Mouse (Mus musculus): ENCODE results near the gene Trim27.

The Trim27 gene

DNA sequence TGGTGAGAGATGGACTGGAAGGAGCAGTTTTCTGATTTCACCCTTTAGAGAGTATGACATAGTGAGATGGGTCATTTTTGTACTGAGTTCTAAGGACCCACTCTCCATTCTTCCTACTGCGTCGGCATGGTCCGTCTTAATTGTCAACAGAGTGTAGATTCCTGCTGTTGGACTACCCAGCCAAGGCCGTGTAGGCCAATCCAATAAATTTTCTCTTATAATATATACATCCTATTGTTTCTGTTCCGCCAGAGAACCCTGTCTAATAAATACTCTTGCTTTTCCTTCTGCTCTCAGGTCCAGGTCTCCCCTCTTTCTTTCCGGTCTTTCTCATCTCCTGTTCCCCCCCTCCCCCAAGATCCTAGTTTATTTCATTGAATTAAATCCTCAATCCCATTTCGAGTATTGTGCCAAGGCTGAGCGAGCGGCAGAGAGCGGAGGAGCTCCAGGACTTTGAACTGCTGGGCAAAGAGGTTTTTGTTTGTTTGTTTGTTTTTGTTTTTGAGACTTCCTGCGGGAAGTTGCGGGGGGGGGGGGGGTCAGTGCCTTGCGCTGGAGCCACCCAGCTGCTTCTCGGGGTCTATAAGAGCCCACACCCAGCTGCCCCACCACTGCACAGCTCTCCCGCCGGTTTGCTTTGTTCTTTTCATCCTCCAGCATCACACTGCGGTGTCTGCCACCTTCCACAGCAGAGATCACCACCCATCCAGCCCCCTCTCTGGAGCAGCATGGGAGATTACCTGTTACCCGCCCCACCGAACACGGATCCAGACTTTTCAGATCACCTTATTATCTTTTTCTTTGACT, 42.6 kb downstream of the Trim27 start:
- no peak for DNase-seq (ENCODE audit: low read depth)

DNA sequence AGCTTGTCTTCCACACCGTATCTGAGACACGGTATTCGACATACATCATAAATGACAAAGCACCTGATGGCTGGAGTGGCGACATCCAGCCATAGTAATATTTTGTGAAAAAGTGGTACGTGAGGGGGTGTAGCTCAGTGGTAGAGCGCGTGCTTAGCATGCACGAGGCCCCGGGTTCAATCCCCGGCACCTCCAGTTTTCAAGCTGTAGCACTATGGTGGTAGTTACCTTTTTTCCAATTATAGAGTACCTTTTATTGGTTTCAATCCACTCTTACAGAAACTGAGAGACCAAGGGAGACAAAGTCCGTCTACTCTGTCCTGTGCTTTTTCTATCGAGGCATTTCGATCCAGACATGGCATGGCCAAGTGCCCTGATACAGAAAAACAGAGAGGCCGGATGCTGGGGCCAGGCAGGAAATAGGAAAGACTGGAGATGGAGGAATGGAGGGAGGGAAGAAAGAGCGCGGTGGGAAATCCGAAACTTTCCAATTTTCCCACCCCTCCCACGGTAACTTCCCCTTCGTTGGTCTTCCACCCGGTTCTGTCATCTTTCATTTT, 43.3 kb downstream of the Trim27 start:
- DNase-seq (ENCODE audit: low read depth), result peak; percentile 49

DNA sequence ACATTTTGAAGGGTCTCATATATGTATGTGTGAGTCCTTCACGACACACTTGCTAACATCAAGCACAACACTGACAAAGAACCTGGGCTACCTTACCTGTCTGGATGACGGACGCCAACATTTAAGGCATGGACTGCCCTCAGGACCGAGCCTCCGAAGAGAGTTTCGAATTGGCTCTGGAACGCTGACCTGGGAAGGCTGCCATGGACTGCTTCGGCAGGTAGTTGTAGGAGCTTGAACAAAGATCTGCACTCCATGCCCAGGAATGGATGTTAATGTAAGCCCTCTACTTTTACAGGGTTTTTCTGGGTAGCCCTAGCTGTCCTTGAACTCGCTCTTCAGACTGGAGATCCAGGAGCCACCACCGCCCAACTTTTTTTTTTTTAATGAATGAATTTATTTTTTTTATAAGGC, 44.0 kb downstream of the Trim27 start:
- no peak for DNase-seq (ENCODE audit: low read depth)

DNA sequence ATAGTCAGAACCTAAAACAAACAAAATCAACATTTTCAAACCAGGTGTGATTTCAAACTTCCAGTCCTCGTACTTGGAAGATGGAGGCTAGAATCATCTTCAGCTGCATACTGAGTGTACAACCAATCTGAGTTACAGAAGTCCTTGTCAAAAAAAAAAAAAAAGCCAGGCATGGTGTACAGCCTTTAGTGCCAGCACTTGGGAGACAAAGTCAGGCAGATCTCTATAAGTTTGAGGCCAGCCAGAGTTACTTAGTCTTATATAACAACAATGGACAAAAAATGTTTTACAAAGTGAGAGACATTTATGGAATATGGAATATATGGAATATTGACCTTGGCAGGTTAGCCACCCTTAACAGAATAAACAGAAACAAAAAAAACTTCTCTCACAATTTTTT, 45.1 kb downstream of the Trim27 start:
- no peak for DNase-seq (ENCODE audit: low read depth)

DNA sequence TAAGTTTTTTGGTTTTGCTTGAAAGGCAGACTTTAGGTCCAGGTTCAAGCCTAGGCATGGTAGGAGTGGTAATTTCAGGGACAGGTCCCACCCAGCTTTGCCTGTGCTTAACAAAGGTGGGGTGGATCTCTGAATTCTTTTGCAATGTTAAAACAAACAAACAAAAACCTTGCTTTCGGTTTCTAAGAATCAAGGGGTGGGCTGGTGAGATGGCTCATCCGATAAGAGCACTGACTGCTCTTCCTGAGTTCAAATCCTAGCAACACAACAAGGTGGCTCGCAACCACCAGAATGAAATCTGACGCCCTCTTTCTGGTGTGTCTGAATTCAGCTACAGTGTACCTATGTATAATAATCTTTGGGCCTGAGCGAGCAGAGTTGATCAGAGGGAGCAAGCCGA, 46.0 kb downstream of the Trim27 start:
- no peak for DNase-seq (ENCODE audit: low read depth)

DNA sequence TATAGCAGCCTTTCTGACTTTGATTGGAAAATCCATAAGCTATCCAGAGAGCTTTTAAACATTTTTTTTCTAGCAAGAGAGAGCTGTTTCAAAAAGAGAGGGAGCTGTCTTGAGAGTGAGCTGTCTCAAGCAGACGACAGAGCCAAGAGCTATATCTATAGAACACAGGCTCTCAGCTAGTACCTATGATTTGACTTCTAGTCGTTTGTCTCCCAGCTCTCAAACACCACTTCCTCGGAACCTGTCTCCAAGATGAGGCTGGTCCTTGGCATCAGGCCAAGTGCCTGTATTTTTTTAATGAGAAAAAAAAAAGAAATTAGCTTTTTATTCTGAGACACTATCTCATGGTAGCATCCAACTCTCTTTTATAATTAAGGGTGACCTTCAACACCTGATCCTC, 46.8 kb downstream of the Trim27 start:
- no peak for DNase-seq (ENCODE audit: low read depth)

DNA sequence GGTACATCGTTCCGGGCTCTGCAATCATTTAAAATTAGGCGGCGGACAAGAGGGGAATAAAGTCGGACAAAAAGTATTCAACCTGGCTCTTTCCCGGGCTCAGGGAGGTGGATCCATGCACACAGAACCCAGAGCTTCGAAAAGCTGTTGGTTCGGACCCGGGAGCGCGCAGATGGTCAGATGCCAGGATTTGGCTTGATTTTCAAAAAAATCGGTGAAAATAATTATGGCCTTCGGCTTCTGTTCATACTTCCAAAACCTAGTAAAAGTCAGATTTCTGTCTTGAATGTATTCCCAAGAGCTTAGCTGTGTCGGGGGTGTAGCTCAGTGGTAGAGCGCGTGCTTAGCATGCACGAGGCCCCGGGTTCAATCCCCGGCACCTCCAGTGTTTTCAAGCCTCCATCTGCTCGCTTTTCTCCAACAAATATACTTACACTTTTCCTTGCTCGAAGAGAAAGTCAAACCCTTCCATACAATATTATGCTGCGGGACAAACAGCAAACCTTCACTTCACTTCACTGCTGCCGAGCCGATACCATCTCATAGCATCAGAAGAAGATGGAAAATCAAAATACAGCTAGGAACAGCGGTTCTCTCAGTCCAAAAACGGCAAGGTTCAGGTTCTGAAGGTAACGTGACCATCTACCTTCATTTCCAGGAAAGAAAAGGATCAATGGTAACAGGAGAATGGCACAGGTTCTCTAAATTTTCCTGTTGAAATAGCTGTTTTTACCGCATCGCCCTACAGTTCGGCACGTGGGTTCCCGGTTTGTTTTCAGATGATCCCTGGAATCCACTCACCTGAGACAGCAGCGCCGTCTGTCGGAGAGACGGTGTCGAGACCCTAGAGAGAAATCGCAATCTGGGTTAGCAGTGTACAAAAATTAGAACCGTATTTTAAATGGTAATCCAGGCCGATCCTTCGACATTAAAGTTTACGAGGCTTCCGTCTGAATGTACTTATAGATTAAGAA, 54.8 kb downstream of the Trim27 start:
- peak; percentile 74 for DNase-seq (ENCODE audit: low read depth)

DNA sequence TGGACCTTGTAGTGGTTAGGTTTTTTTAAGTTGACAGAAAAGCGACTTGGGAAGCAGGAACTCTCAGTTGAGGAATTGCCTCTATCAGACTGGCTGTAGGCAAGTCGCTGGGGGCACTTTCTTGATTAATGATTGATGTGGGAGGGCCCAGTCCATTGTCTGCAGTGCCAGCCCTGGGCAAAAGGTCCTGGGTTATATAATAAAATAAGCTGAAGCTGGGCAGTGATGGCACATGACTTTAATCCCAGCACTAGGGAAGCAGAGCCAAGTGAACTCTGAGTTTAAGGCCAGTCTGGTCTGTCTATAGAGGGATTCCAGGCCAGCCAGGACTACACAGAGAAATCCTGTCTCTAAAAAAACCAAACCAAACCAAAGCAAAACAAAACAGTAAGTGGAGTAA, 57.5 kb downstream of the Trim27 start:
- no peak for DNase-seq (ENCODE audit: low read depth)

DNA sequence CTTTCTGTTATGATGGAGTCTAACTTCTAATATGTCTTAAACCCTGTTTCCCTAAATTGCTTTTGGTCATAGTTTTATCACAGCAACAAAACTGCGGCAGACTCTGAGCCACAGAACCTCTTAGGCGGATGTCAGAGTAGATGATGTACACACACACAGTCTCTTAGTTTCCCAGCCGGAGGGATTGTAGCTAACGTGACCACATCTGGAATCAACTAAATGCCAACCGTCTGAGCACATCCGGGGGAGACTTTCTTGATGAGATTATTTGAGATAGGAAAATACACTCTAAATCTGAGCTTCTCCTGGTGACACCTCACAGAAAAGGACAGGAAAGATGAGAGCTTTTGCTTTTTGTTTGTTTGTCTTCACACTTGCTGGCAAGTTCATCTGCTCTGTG, 57.9 kb downstream of the Trim27 start:
- DNase-seq (ENCODE audit: low read depth), result no peak

DNA sequence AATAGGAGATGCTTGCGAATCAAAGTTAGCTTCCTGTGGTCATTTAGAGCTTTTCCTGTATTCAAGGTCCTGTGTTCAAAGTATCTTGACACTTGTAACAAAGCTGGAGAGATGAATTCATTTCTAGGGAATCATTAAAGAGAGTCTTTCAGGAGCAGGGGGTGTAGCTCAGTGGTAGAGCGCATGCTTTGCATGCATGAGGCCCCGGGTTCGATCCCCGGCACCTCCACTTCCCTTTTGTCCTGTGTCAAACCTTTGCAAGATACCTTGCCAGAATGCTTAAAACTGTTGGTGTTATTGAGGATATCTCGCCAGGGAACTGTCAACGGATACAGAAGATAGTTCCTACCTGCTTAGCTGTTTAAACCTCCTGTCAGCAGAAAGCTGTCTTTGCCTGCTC, 61.5 kb downstream of the Trim27 start:
- no peak for DNase-seq (ENCODE audit: low read depth)

DNA sequence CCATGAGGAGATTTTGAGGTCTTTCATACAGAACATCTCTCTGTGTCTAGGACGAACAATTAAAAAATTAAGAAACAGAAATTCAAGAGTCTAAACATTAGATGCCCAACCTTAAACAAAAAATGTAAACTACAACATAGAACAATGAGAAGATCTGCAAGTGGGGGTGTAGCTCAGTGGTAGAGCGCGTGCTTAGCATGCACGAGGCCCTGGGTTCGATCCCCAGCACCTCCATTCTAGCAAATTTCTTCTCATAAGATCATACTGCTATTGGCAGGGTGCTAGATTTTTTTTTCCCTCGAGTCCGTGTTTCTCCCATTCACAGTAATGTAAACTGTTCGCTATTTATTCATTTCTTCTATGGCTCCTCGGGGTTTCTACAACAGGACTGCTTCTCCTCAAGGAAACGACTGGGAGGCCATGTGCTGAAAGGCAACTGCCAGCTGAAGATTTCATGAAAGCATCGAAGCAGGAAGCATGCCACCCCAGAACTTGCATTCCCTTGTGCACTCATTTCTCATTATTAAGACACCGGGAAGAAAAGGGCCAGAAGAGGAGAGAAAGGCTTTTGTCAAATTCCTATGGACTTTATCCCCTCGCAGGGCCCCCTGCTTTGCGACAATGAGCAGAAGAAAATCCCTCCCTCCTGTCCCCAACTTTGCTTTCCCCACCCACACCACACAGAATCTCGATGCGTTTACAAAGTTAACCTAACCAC, 63.3 kb downstream of the Trim27 start:
- DNase-seq (ENCODE audit: low read depth), result no peak

DNA sequence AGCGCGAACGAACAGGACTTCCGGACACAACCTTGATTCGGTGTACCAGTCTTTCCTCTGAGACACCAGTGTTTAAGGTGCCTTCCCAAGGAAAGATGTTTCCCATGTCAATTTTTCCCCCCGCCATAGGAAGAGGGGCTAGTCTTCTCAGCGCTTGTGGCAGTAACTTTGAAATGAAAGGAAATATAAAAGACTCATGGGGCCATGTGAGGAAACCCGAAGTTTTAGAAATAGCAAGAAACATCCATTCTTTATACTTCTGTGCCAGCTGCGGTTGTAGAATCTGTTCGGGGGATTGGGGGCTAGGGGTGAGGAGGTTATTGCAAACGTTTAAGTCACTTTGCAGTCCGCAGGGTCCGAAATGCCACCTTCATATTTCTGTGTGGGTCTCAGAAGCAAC, 64.0 kb downstream of the Trim27 start:
- DNase-seq (ENCODE audit: low read depth), result no peak

DNA sequence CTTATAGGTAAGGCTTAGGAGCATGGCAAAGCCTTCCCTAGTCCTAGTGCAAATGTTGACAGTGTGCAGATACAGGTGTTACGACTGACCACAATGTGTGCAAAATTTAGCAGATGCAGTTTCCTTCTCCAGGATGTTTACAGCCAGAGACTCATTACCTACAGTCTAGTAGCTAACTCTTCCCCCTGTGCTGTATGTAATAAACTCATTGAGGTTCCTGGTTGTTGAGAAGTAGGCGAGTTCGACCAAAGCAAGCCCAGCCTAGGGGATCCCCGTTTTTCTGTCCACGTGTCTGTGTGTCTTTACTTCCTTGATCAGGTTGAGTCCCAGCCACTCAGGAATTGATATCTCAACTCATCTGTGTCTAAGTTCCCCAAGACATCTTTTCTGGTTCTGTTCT, 64.8 kb downstream of the Trim27 start:
- no peak for DNase-seq (ENCODE audit: low read depth)
